Mouse (Mus musculus) G1E (cell line): Measurements from ENCODE around the gene Camta1. TPM values are rescaled to one million over a fixed set of nuclear protein-coding genes. Genes with fewer than 3 reads are reported as not detected.

Experiments
- ATAC-seq: 2 replicates; pipeline ENCODE4 v1.8.0; 2016; ENCODE audit warnings: mild to moderate bottlenecking; ENCODE audit not compliant: insufficient number of reproducible peaks, poor library complexity, low FRiP score, severe bottlenecking; ENCODE audit errors: extremely low read depth
- DNase-seq: peaks from one replicate; pipeline ENCODE4 v3.0.0; 2012; ENCODE audit warnings: low spot score
- H3K27me3 ChIP-seq: 2 replicates; pipeline ENCODE4 v1.6.1; 2012; ENCODE audit warnings: mild to moderate bottlenecking, low read length, inconsistent platforms; ENCODE audit not compliant: insufficient read depth
- H3K36me3 ChIP-seq: replicated peaks from 2 replicates; pipeline ENCODE3; 2012; ENCODE audit warnings: mild to moderate bottlenecking, inconsistent platforms
- H3K4me1 ChIP-seq: 2 replicates; pipeline ENCODE4 v1.6.1; 2012; ENCODE audit warnings: low read depth, low read length, inconsistent platforms, mixed read lengths; ENCODE audit not compliant: insufficient read depth
- H3K4me3 ChIP-seq: 2 replicates; pipeline ENCODE4 v1.5.1; 2012; ENCODE audit warnings: low read depth, mild to moderate bottlenecking, inconsistent platforms, low read length, moderate library complexity, mixed read lengths
- H3K9me3 ChIP-seq: replicated peaks from 2 replicates; pipeline ENCODE4 v1.6.1; 2012; ENCODE audit warnings: inconsistent platforms
- CTCF ChIP-seq: IDR thresholded peaks from 2 replicates; pipeline ENCODE4 v1.5.1; 2012; ENCODE audit warnings: low read depth, low read length, inconsistent platforms, mixed read lengths
- GATA1 ChIP-seq: IDR thresholded peaks from 2 replicates; pipeline ENCODE4 v1.6.1; 2012; ENCODE audit warnings: borderline replicate concordance, low read length, inconsistent platforms, mixed read lengths
- GATA2 ChIP-seq: IDR thresholded peaks from 2 replicates; pipeline ENCODE4 v1.6.1; 2012; ENCODE audit warnings: low read depth, low read length, inconsistent platforms, borderline replicate concordance
- POLR2AphosphoS5 ChIP-seq: IDR thresholded peaks from 2 replicates; pipeline ENCODE4 v1.6.1; 2012; ENCODE audit warnings: low read depth, low read length, inconsistent platforms; ENCODE audit not compliant: insufficient replicate concordance
- TAL1 ChIP-seq: conservative IDR thresholded peaks from 2 replicates; pipeline ENCODE4 v1.6.1; 2012; ENCODE audit warnings: low read depth, low read length, inconsistent platforms, mixed read lengths
- polyA plus RNA-seq: library from polyadenylated mRNA; stranded (reverse); fragments of >175 nt; gene quantifications from 2 replicates; pipeline ENCODE4 v1.2.3, GENCODE M21; 2012
- total RNA-seq, 2 experiments: library from RNA; stranded (forward) in 1 of 2; stranded (reverse) in 1 of 2; fragments of 200-1000 nt in 1 of 2; fragments of >200 nt in 1 of 2; fragmentation: Nextera tagmentation in 1 of 2; gene quantifications; 2 replicates each; pipeline ENCODE4 v1.2.3; 2014 to 2017

Gene Camta1
- total and polyA plus RNA-seq, 3 experiments: 10.8 to 113 (median 25.7) TPM

- TF ChIP-seq TAL1: no peak
These were observed 485.4 kb downstream of the Camta1 start for GRCm38 (mm10) chr4:151376234-151376633.

GRCm38 (mm10) chr4:151372855-151373566 is 488.7 kb downstream of the Camta1 start:
- DNase-seq: no peak
- ATAC-seq: no peak
- H3K36me3 ChIP-seq: no peaks in the 10 kb centered on the region
- H3K4me3 ChIP-seq: no peak overlapping the region
- TF ChIP-seq CTCF: no peak
- TF ChIP-seq GATA2: no peak
- no peak for TF ChIP-seq GATA1
- TF ChIP-seq TAL1: no peak
- no peak for TF ChIP-seq POLR2AphosphoS5
- no peaks in the 10 kb centered on the region for H3K4me1 ChIP-seq
- H3K9me3 ChIP-seq: peaks cover 90% of the 10 kb centered on the region
- no peaks in the 10 kb centered on the region for H3K27me3 ChIP-seq

More at GRCm38 (mm10) chr4:151376234-151376633, 485.4 kb downstream of the Camta1 start:
- no peak overlapping the region for H3K4me3 ChIP-seq
- H3K27me3 ChIP-seq: no peaks in the 10 kb centered on the region
- peaks cover 90% of the 10 kb centered on the region for H3K9me3 ChIP-seq
- no peaks in the 10 kb centered on the region for H3K4me1 ChIP-seq
- H3K36me3 ChIP-seq: no peaks in the 10 kb centered on the region
- no peak for DNase-seq
- no peak for ATAC-seq

GRCm38 (mm10) chr4:151366941-151367545 is 494.6 kb downstream of the Camta1 start:
- peaks cover 93% of the 10 kb centered on the region for H3K9me3 ChIP-seq
- H3K4me1 ChIP-seq: no peaks in the 10 kb centered on the region
- DNase-seq: no peak
- ATAC-seq: no peak
- H3K4me3 ChIP-seq: no peak overlapping the region; the same call in 1 of the 2 replicates
- no peaks in the 10 kb centered on the region for H3K27me3 ChIP-seq
- TF ChIP-seq GATA1 (no peak), CTCF (no peak), POLR2AphosphoS5 (no peak), GATA2 (no peak), TAL1 (no peak)
- H3K36me3 ChIP-seq: no peaks in the 10 kb centered on the region

- ATAC-seq (no peak), DNase-seq (no peak)
- Histone ChIP-seq H3K27me3 (no peaks in the 10 kb centered on the region), H3K4me1 (no peaks in the 10 kb centered on the region), H3K4me3 (no peak overlapping the region), H3K36me3 (no peaks in the 10 kb centered on the region), H3K9me3 (peaks cover 83% of the 10 kb centered on the region)
- TF ChIP-seq GATA1: no peak
- TF ChIP-seq TAL1: no peak
- no peak for TF ChIP-seq CTCF
- no peak for TF ChIP-seq POLR2AphosphoS5
- TF ChIP-seq GATA2: no peak
These were observed 500.6 kb downstream of the Camta1 start for GRCm38 (mm10) chr4:151360976-151361673.

GRCm38 (mm10) chr4:151355505-151355904 is 506.2 kb downstream of the Camta1 start:
- no peak for DNase-seq
- H3K4me3 ChIP-seq: no peak overlapping the region
- no peak for ATAC-seq
- H3K9me3 ChIP-seq: peaks cover 84% of the 10 kb centered on the region
- H3K36me3 ChIP-seq: no peaks in the 10 kb centered on the region
- H3K4me1 ChIP-seq: no peaks in the 10 kb centered on the region
- TF ChIP-seq GATA2: no peak
- no peak for TF ChIP-seq POLR2AphosphoS5
- no peak for TF ChIP-seq GATA1
- no peak for TF ChIP-seq TAL1
- no peak for TF ChIP-seq CTCF
- no peaks in the 10 kb centered on the region for H3K27me3 ChIP-seq

- H3K4me3 ChIP-seq: no peak overlapping the region
- no peaks in the 10 kb centered on the region for H3K4me1 ChIP-seq
- TF ChIP-seq GATA2: no peak
- TF ChIP-seq CTCF: no peak
- TF ChIP-seq TAL1: no peak
- TF ChIP-seq GATA1: no peak
- no peak for TF ChIP-seq POLR2AphosphoS5
- no peaks in the 10 kb centered on the region for H3K36me3 ChIP-seq
- DNase-seq (no peak), ATAC-seq (no peak)
- peaks cover 93% of the 10 kb centered on the region for H3K9me3 ChIP-seq
- H3K27me3 ChIP-seq: no peaks in the 10 kb centered on the region
These were observed 508.9 kb downstream of the Camta1 start for GRCm38 (mm10) chr4:151352791-151353190.

GRCm38 (mm10) chr4:151352249-151352648 is 509.4 kb downstream of the Camta1 start:
- Histone ChIP-seq H3K27me3 (no peaks in the 10 kb centered on the region), H3K9me3 (peaks cover 93% of the 10 kb centered on the region), H3K36me3 (no peaks in the 10 kb centered on the region), H3K4me3 (no peak overlapping the region), H3K4me1 (no peaks in the 10 kb centered on the region)
- no peak for TF ChIP-seq CTCF
- TF ChIP-seq POLR2AphosphoS5: no peak
- TF ChIP-seq TAL1: no peak
- TF ChIP-seq GATA2: no peak
- no peak for TF ChIP-seq GATA1
- no peak for DNase-seq
- ATAC-seq: no peak
